Mouse (Mus musculus): ENCODE results near the gene Pcbp1.
A peak's percentile ranks its signal among the peaks of the same experiment; 100 is the strongest.

Gene Pcbp1

GRCm38 (mm10) chr6:86523755-86524434 is 2.2 kb downstream of the Pcbp1 start:
- no peak for DNase-seq (ENCODE audit: low read depth)

GRCm38 (mm10) chr6:86523242-86523754 is 2.8 kb downstream of the Pcbp1 start:
- peak; percentile 32 for DNase-seq (ENCODE audit: low read depth)

GRCm38 (mm10) chr6:86522001-86522911 is 3.9 kb downstream of the Pcbp1 start:
- DNase-seq (ENCODE audit: low read depth) = peak; percentile 56

GRCm38 (mm10) chr6:86519767-86520345 is 6.3 kb downstream of the Pcbp1 start:
- DNase-seq (ENCODE audit: low read depth) = no peak

- no peak for DNase-seq (ENCODE audit: low read depth)
Observed at GRCm38 (mm10) chr6:86516021-86516420, 10.1 kb downstream of the Pcbp1 start.

GRCm38 (mm10) chr6:86513296-86513695 is 12.8 kb downstream of the Pcbp1 start:
- DNase-seq (ENCODE audit: low read depth) = no peak

GRCm38 (mm10) chr6:86510979-86511378 is 15.1 kb downstream of the Pcbp1 start:
- no peak for DNase-seq (ENCODE audit: low read depth)

- DNase-seq (ENCODE audit: low read depth) = no peak
Observed at GRCm38 (mm10) chr6:86509866-86510200, 16.3 kb downstream of the Pcbp1 start.

- no peak for DNase-seq (ENCODE audit: low read depth)
Observed at GRCm38 (mm10) chr6:86509194-86509865, 16.8 kb downstream of the Pcbp1 start.

GRCm38 (mm10) chr6:86508736-86509135 is 17.4 kb downstream of the Pcbp1 start:
- no peak for DNase-seq (ENCODE audit: low read depth)

- no peak for DNase-seq (ENCODE audit: low read depth)
Observed at GRCm38 (mm10) chr6:86507116-86507515, 19.0 kb downstream of the Pcbp1 start.

GRCm38 (mm10) chr6:86506309-86506708 is 19.8 kb downstream of the Pcbp1 start:
- no peak for DNase-seq (ENCODE audit: low read depth)

- no peak for DNase-seq (ENCODE audit: low read depth)
Observed at GRCm38 (mm10) chr6:86505671-86506070, 20.4 kb downstream of the Pcbp1 start.

GRCm38 (mm10) chr6:86503513-86503912 is 22.6 kb downstream of the Pcbp1 start:
- DNase-seq (ENCODE audit: low read depth) = no peak

GRCm38 (mm10) chr6:86499571-86500109 is 26.5 kb downstream of the Pcbp1 start:
- DNase-seq (ENCODE audit: low read depth) = no peak

- no peak for DNase-seq (ENCODE audit: low read depth)
Observed at GRCm38 (mm10) chr6:86497942-86498732, 28.0 kb downstream of the Pcbp1 start.

GRCm38 (mm10) chr6:86497071-86497815 is 28.9 kb downstream of the Pcbp1 start:
- DNase-seq (ENCODE audit: low read depth) = no peak

GRCm38 (mm10) chr6:86496585-86496984 is 29.5 kb downstream of the Pcbp1 start:
- no peak for DNase-seq (ENCODE audit: low read depth)

GRCm38 (mm10) chr6:86496127-86496526 is 30.0 kb downstream of the Pcbp1 start:
- no peak for DNase-seq (ENCODE audit: low read depth)

- DNase-seq (ENCODE audit: low read depth) = no peak
Observed at GRCm38 (mm10) chr6:86495661-86496060, 30.5 kb downstream of the Pcbp1 start.
